8 mouse cellular contexts compared by ENCODE assay signal in the genomic region with DNA sequence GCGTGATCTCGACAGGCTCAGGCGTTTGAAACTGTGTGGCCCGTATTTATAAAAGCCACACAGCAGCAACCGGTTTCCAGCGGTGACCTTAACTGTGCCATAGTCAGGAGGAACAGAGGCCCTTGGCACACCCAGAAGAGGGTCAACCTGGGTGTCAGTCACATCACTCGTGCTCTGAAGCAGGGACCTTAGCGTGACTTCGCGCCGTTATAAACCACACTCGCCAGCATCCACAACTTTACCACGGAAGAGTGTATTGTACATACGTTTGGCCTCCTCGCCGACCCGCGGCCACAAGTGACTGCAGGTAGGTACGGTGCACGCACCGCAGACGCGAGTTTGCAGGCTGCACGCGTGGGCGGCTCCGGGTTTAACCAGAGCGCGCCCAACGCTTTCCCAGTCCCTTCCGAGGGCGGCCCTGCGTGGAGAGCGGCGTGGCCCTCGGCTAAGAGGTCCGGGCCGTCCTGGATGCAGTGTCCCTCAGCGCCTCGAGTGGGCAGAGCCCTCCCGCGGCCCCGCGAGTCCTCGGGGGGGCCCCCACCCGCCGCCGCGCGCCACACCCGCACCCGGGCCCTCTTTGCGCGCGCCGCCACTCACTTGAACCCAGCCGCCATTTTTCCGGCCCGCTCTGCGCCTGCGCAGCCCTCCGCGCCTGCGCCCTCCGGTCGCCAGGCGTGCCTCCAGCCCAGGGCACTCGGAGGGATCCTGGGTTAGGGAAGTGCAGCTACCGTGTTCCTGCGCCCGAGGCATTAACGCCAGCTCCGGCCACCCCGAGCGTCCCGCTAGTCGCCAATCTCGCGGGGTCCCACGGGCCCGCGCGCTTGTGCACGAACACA. TPM values are rescaled to one million over a fixed set of nuclear protein-coding genes. Genes with fewer than 3 reads are reported as not detected.
DNase-seq lines count a peak whose midpoint lies in the region; ATAC-seq and TF ChIP-seq lines count a peak whose summit lies in the region.

No protein-coding gene starts in this region.

- TF ChIP-seq CTCF in MEL (IDR thresholded peaks at IDR 0.05 in 2 of 3, conservative IDR thresholded peaks at IDR 0.05 in 1 of 3; ENCODE audit: control insufficient read depth in 1 of 3, insufficient read depth in 1 of 3, low read depth in 2 of 3, low read length in 3 of 3, poor library complexity in 1 of 3, severe bottlenecking in 1 of 3): 0 out of 6 replicates have a peak, but pooled peaks of 1 of the 3 experiments have one; percentile 4
- TF ChIP-seq CTCF in forebrain, postnatal 0 days (IDR thresholded peaks at IDR 0.05; ENCODE audit: low read depth): no peak
- no peak for TF ChIP-seq CTCF in layer of hippocampus, adult 2 months (conservative IDR thresholded peaks at IDR 0.05)
- TF ChIP-seq CTCF in lung, adult 2 months (IDR thresholded peaks at IDR 0.05; ENCODE audit: insufficient read depth, low read length): no peak

- peak; percentile 95 for ATAC-seq in forebrain, postnatal 0 days
- ATAC-seq in neural tube, embryonic 15.5 days (ENCODE audit: low FRiP score): peak; percentile 96

- peak; percentile 70 to 93 for TF ChIP-seq POLR2A in MEL (IDR thresholded peaks at IDR 0.05; ENCODE audit: control insufficient read depth in 1 of 2, insufficient read depth in 1 of 2, low read depth in 1 of 2, low read length in 2 of 2, poor library complexity in 1 of 2)
- peak; percentile 94 for TF ChIP-seq POLR2A in lung, adult 2 months (IDR thresholded peaks at IDR 0.05; ENCODE audit: borderline replicate concordance, extremely low read depth, low read depth, low read length)

- TF ChIP-seq RAD21 in MEL (IDR thresholded peaks at IDR 0.05; ENCODE audit: low read depth, low read length): no peak

- peak; percentile 92 for DNase-seq in MEL (ENCODE audit: low read depth, low spot score)
- DNase-seq in cerebellum, adult 18-20 months: peak; percentile 88 to 96
- DNase-seq in forebrain, postnatal 0 days: peak; percentile 94
- DNase-seq in heart, postnatal 4 days: peak; percentile 94
- peak; percentile 82 to 94 for DNase-seq in layer of hippocampus, adult 2 months (ENCODE audit: low spot score in 2 of 2)
- DNase-seq in lung, adult 2 months: peak; percentile 87
- DNase-seq in testis, postnatal 14 days (ENCODE audit: low spot score): peak; percentile 92

- H3K36me3 ChIP-seq in MEL (ENCODE audit: control insufficient read depth in 1 of 2, insufficient read depth in 2 of 2, low read length in 2 of 2): peaks cover 27 to 34% of the 10 kb centered on the region in 2 experiments
- peaks cover 42% of the 10 kb centered on the region for H3K36me3 ChIP-seq in forebrain, postnatal 0 days (ENCODE audit: insufficient read depth)
- peaks cover 40% of the 10 kb centered on the region for H3K36me3 ChIP-seq in neural tube, embryonic 15.5 days

- WGBS in forebrain, postnatal 0 days: under 1% methylated on average over 75 of the region's 84 CpGs
- WGBS in lung, adult 2 months: under 1% methylated on average over 84 of the region's 84 CpGs
- under 1% methylated on average over 76 of the region's 84 CpGs for WGBS in neural tube, embryonic 15.5 days

- H3K79me2 ChIP-seq in MEL (ENCODE audit: control insufficient read depth, insufficient read depth, low read length, poor library complexity): peaks cover 36% of the 10 kb centered on the region

- H3K27ac ChIP-seq in MEL (ENCODE audit: control insufficient read depth, low read depth, low read length): peak overlapping the region; percentile 97
- H3K27ac ChIP-seq in forebrain, postnatal 0 days (ENCODE audit: low read depth, low read length): peak overlapping the region; percentile 95
- H3K27ac ChIP-seq in layer of hippocampus, adult 2 months: peak overlapping the region; percentile 98
- H3K27ac ChIP-seq in neural tube, embryonic 15.5 days (replicated peaks): peak overlapping the region; percentile 99

- peak overlapping the region; percentile 86 to 94 for H3K4me3 ChIP-seq in MEL (ENCODE audit: control insufficient read depth in 1 of 2, insufficient read depth in 1 of 2, low read depth in 2 of 2, low read length in 2 of 2)
- peak overlapping the region; percentile 69 for H3K4me3 ChIP-seq in forebrain, postnatal 0 days (ENCODE audit: low read depth, low read length)
- peak overlapping the region; percentile 75 for H3K4me3 ChIP-seq in layer of hippocampus, adult 2 months
- peak overlapping the region; percentile 89 for H3K4me3 ChIP-seq in lung, adult 2 months (replicated peaks; ENCODE audit: extremely low read depth, low read depth, low read length)
- H3K4me3 ChIP-seq in neural tube, embryonic 15.5 days (replicated peaks): peak overlapping the region; percentile 91

- TF ChIP-seq EP300 in MEL (IDR thresholded peaks at IDR 0.05; ENCODE audit: low read depth in 1 of 2, low read length in 2 of 2): no peak

- no peaks in the 10 kb centered on the region for H3K9me3 ChIP-seq in MEL (replicated peaks; ENCODE audit: insufficient read depth, low read length)
- H3K9me3 ChIP-seq in forebrain, postnatal 0 days (ENCODE audit: low read length): no peaks in the 10 kb centered on the region
- no peaks in the 10 kb centered on the region for H3K9me3 ChIP-seq in neural tube, embryonic 15.5 days (replicated peaks)

- H3K4me2 ChIP-seq in forebrain, postnatal 0 days (ENCODE audit: low read depth): peak overlapping the region; percentile 70
- H3K4me2 ChIP-seq in neural tube, embryonic 15.5 days: peak overlapping the region; percentile 81

- peaks cover 11 to 14% of the 10 kb centered on the region in 2 experiments for H3K4me1 ChIP-seq in MEL (ENCODE audit: control insufficient read depth in 1 of 2, insufficient read depth in 2 of 2, low read length in 2 of 2)
- peaks cover 9% of the 10 kb centered on the region; the same call in 1 of the 2 replicates for H3K4me1 ChIP-seq in forebrain, postnatal 0 days (ENCODE audit: insufficient read depth)
- H3K4me1 ChIP-seq in lung, adult 2 months (ENCODE audit: control insufficient read depth, insufficient read depth, low read length): no peaks in the 10 kb centered on the region
- H3K4me1 ChIP-seq in neural tube, embryonic 15.5 days: peaks cover 22% of the 10 kb centered on the region

- H3K27me3 ChIP-seq in MEL (ENCODE audit: control insufficient read depth in 1 of 2, insufficient read depth in 2 of 2, low read length in 2 of 2): no peaks in the 10 kb centered on the region
- H3K27me3 ChIP-seq in forebrain, postnatal 0 days (ENCODE audit: insufficient read depth, low read length): no peaks in the 10 kb centered on the region
- no peaks in the 10 kb centered on the region for H3K27me3 ChIP-seq in neural tube, embryonic 15.5 days (replicated peaks)

- H3K9ac ChIP-seq in MEL (ENCODE audit: control insufficient read depth, low read depth, low read length, poor library complexity, severe bottlenecking): peak overlapping the region; percentile 97
- peak overlapping the region; percentile 98 for H3K9ac ChIP-seq in forebrain, postnatal 0 days
- peak overlapping the region; percentile 98 for H3K9ac ChIP-seq in neural tube, embryonic 15.5 days (replicated peaks)

RNA-seq across cellular contexts. Expression of a gene that starts 0.6 kb away (rescaled TPM):
- total RNA-seq in MEL (2012; rRNA removed): 227 and 231 TPM in 2 replicates
- 100 to 1,000 TPM in 1 of 2 experiments, not detected in 1; 361 TPM for polyA plus RNA-seq in MEL (2012; ENCODE audit: insufficient read depth in 1 of 2, insufficient read length in 2 of 2, low read depth in 1 of 2, low replicate concordance in 2 of 2, missing spikeins in 1 of 2)
- total RNA-seq in forebrain, postnatal 0 days (2014; rRNA removed): 39.8 and 56.4 TPM in 2 replicates
- polyA plus RNA-seq in forebrain, postnatal 0 days (2015; fragmentation: Nextera tagmentation; extraction: Ambion mirVana): 72.6 and 80.7 TPM in 2 replicates
- 10 to 100 TPM; 40.3 to 44.7 TPM for total RNA-seq in heart, postnatal 4 days (2021)
- total RNA-seq in layer of hippocampus, adult 2 months (2021): 10 to 100 TPM; 30.4 to 41.4 TPM
- polyA plus RNA-seq in lung, adult 2 months (2012; rRNA removed): 15.3 and 20.3 TPM in 2 replicates
- polyA plus RNA-seq in neural tube, embryonic 15.5 days (2015; fragmentation: Nextera tagmentation; extraction: Ambion mirVana): 71.9 and 88.5 TPM in 2 replicates

RNA-seq across cellular contexts. Expression of a gene that starts 0.7 kb away (rescaled TPM):
- 42.8 and 44.0 TPM in 2 replicates for total RNA-seq in MEL (2012; rRNA removed)
- 10 to 100 TPM in 1 of 2 experiments, not detected in 1; 34.8 TPM for polyA plus RNA-seq in MEL (2012; ENCODE audit: insufficient read depth in 1 of 2, insufficient read length in 2 of 2, low read depth in 1 of 2, low replicate concordance in 2 of 2, missing spikeins in 1 of 2)
- 24.8 and 26.1 TPM in 2 replicates for total RNA-seq in forebrain, postnatal 0 days (2014; rRNA removed)
- 74.7 and 83.5 TPM in 2 replicates for polyA plus RNA-seq in forebrain, postnatal 0 days (2015; fragmentation: Nextera tagmentation; extraction: Ambion mirVana)
- total RNA-seq in heart, postnatal 4 days (2021): 10 to 100 TPM; 19.2 to 24.0 TPM
- total RNA-seq in layer of hippocampus, adult 2 months (2021): 10 to 100 TPM; 21.1 to 22.8 TPM
- polyA plus RNA-seq in lung, adult 2 months (2012; rRNA removed): 9.4 and 12.4 TPM in 2 replicates
- polyA plus RNA-seq in neural tube, embryonic 15.5 days (2015; fragmentation: Nextera tagmentation; extraction: Ambion mirVana): 45.7 and 49.0 TPM in 2 replicates

RNA-seq across cellular contexts. Expression of a gene that starts 20.5 kb away (rescaled TPM):
- not detected in 2 replicates for total RNA-seq in MEL (2012; rRNA removed)
- polyA plus RNA-seq in MEL (2012; ENCODE audit: insufficient read depth in 1 of 2, insufficient read length in 2 of 2, low read depth in 1 of 2, low replicate concordance in 2 of 2, missing spikeins in 1 of 2): under 1 TPM in 1 of 2 experiments, not detected in 1; 0.45 TPM
- total RNA-seq in forebrain, postnatal 0 days (2014; rRNA removed): not detected in 2 replicates
- 0.25 and 0.31 TPM in 2 replicates for polyA plus RNA-seq in forebrain, postnatal 0 days (2015; fragmentation: Nextera tagmentation; extraction: Ambion mirVana)
- total RNA-seq in heart, postnatal 4 days (2021): not detected
- total RNA-seq in layer of hippocampus, adult 2 months (2021): not detected
- not detected in 2 replicates for polyA plus RNA-seq in lung, adult 2 months (2012; rRNA removed)
- polyA plus RNA-seq in neural tube, embryonic 15.5 days (2015; fragmentation: Nextera tagmentation; extraction: Ambion mirVana): 0.40 and 0.42 TPM in 2 replicates

RNA-seq across cellular contexts. Expression of a gene that starts 20.8 kb away (rescaled TPM):
- 0.07 TPM in 1 of 2 replicates, not detected in the other for total RNA-seq in MEL (2012; rRNA removed)
- polyA plus RNA-seq in MEL (2012; ENCODE audit: insufficient read depth in 1 of 2, insufficient read length in 2 of 2, low read depth in 1 of 2, low replicate concordance in 2 of 2, missing spikeins in 1 of 2): under 1 TPM in 1 of 2 experiments, not detected in 1; 0.01 TPM
- 1.6 and 2.7 TPM in 2 replicates for total RNA-seq in forebrain, postnatal 0 days (2014; rRNA removed)
- polyA plus RNA-seq in forebrain, postnatal 0 days (2015; fragmentation: Nextera tagmentation; extraction: Ambion mirVana): 0.21 and 0.35 TPM in 2 replicates
- total RNA-seq in heart, postnatal 4 days (2021): 1 to 10 TPM; 1.5 to 1.8 TPM
- total RNA-seq in layer of hippocampus, adult 2 months (2021): 1 to 10 TPM; 7.1 to 7.6 TPM
- 4.0 and 5.6 TPM in 2 replicates for polyA plus RNA-seq in lung, adult 2 months (2012; rRNA removed)
- 0.86 and 0.91 TPM in 2 replicates for polyA plus RNA-seq in neural tube, embryonic 15.5 days (2015; fragmentation: Nextera tagmentation; extraction: Ambion mirVana)

RNA-seq across cellular contexts. Expression of a gene that starts 42.0 kb away (rescaled TPM):
- 31.6 and 34.8 TPM in 2 replicates for total RNA-seq in MEL (2012; rRNA removed)
- polyA plus RNA-seq in MEL (2012; ENCODE audit: insufficient read depth in 1 of 2, insufficient read length in 2 of 2, low read depth in 1 of 2, low replicate concordance in 2 of 2, missing spikeins in 1 of 2): 10 to 100 TPM in 1 of 2 experiments, not detected in 1; 66.6 TPM
- 45.9 and 50.7 TPM in 2 replicates for total RNA-seq in forebrain, postnatal 0 days (2014; rRNA removed)
- polyA plus RNA-seq in forebrain, postnatal 0 days (2015; fragmentation: Nextera tagmentation; extraction: Ambion mirVana): 41.2 and 53.1 TPM in 2 replicates
- 10 to 100 TPM; 49.8 to 50.5 TPM for total RNA-seq in heart, postnatal 4 days (2021)
- total RNA-seq in layer of hippocampus, adult 2 months (2021): 10 to 100 TPM; 52.3 to 53.3 TPM
- 43.9 and 50.1 TPM in 2 replicates for polyA plus RNA-seq in lung, adult 2 months (2012; rRNA removed)
- polyA plus RNA-seq in neural tube, embryonic 15.5 days (2015; fragmentation: Nextera tagmentation; extraction: Ambion mirVana): 80.7 and 81.4 TPM in 2 replicates

Comparison
In these comparisons a context has a peak if more than half of its experiments do, and no peak if none do; other contexts are left out.
1. Peak in every context shown above with its lines: DNase-seq, ATAC-seq, H3K4me3 ChIP-seq and H3K27ac ChIP-seq.